Mouse (Mus musculus) gastrocnemius, postnatal 36 days (tissue): ENCODE results near the gene Agfg2. TPM values are rescaled to one million over a fixed set of nuclear protein-coding genes. Genes with fewer than 3 reads are reported as not detected.
A peak's percentile ranks its signal among the peaks of the same experiment; 100 is the strongest.
"Not testable (repeated sequence)": the region's sequence is repeated elsewhere in the genome, so short reads cannot be mapped to it uniquely, and the experiment has no call there.

Experiments used
- DNase-seq, 2 experiments: peaks; one replicate each; pipeline ENCODE4 v3.0.0; 2022
- intact Hi-C: fragments of 180-260 bp; cut with DNase I; formaldehyde crosslinking; loops from one replicate; pipeline ENCODE4 v1.15.1; 2025
- long read RNA-seq, 2 experiments: library from polyadenylated mRNA; stranded (forward); transcript quantifications; one replicate each; pipeline ENCODE4 v2.0.0; 2021
- total RNA-seq, 2 experiments: library from RNA; stranded (reverse); gene quantifications; 2 replicates each; pipeline ENCODE4 v1.2.3; 2021

Agfg2 gene
- total RNA-seq, result 1 to 10 TPM; 3.8 to 4.6 TPM
- long read RNA-seq, experiment 1, partial matches to known transcripts, result 0 of 10 reads
- long read RNA-seq, experiment 1, other reads (novel, unspliced or antisense), result 7 of 10 reads
- long read RNA-seq, experiment 2, partial matches to known transcripts, result 0 of 8 reads
- long read RNA-seq, experiment 2, other reads (novel, unspliced or antisense), result 7 of 8 reads

GRCm38 (mm10) chr5:137684294-137685123 lies at the start of gene Agfg2:
Gene Agfg2 (minus strand): TSS chr5:137684726.
- peak; percentile 90 to 96 for DNase-seq
- intact Hi-C loops, result no loop called here

- DNase-seq, result no peak
- intact Hi-C loops, result no loop called here
These were observed 49.2 kb upstream of the Agfg2 start for GRCm38 (mm10) chr5:137733638-137734288.

- DNase-seq, result no peak
- intact Hi-C loops, result no loop called here
These were observed 42.2 kb upstream of the Agfg2 start for GRCm38 (mm10) chr5:137726767-137727166.

- intact Hi-C loops, result no loop called here
- DNase-seq, result no peak
These were observed 39.3 kb upstream of the Agfg2 start for GRCm38 (mm10) chr5:137723840-137724239.

- DNase-seq, intact Hi-C loops: not testable (repeated sequence)
These were observed 36.1 kb upstream of the Agfg2 start for GRCm38 (mm10) chr5:137720558-137721164.

GRCm38 (mm10) chr5:137719088-137719487 lies 34.6 kb upstream of the Agfg2 start:
- intact Hi-C loops, result no loop called here

GRCm38 (mm10) chr5:137718020-137718790 lies 33.7 kb upstream of the Agfg2 start:
- no peak for DNase-seq
- intact Hi-C loops, result no loop called here

More at GRCm38 (mm10) chr5:137719088-137719487, 34.6 kb upstream of the Agfg2 start:
- no peak for DNase-seq

GRCm38 (mm10) chr5:137715685-137716084 lies 31.2 kb upstream of the Agfg2 start:
- DNase-seq, result no peak
- intact Hi-C loops, result no loop called here

- intact Hi-C loops, result no loop called here
- DNase-seq, result no peak
These were observed 28.9 kb upstream of the Agfg2 start for GRCm38 (mm10) chr5:137713454-137713853.

GRCm38 (mm10) chr5:137706913-137707633 lies 22.5 kb upstream of the Agfg2 start:
- no peak for DNase-seq
- intact Hi-C loops, result no loop called here

GRCm38 (mm10) chr5:137705242-137705641 lies 20.7 kb upstream of the Agfg2 start:
- DNase-seq, result no peak
- intact Hi-C loops, result no loop called here

- DNase-seq, result no peak
- intact Hi-C loops, result no loop called here
These were observed 15.3 kb upstream of the Agfg2 start for GRCm38 (mm10) chr5:137699850-137700249.

GRCm38 (mm10) chr5:137699080-137699479 lies 14.6 kb upstream of the Agfg2 start:
- DNase-seq, result no peak
- intact Hi-C loops, result no loop called here

GRCm38 (mm10) chr5:137695930-137696329 lies 11.4 kb upstream of the Agfg2 start:
- intact Hi-C loops, result no loop called here
- no peak for DNase-seq

- intact Hi-C loops, result no loop called here
- DNase-seq, result no peak
These were observed 10.3 kb upstream of the Agfg2 start for GRCm38 (mm10) chr5:137694796-137695195.

- no peak for DNase-seq
- intact Hi-C loops, result no loop called here
These were observed 7.4 kb upstream of the Agfg2 start for GRCm38 (mm10) chr5:137691881-137692280.

- intact Hi-C loops, result no loop called here
- no peak for DNase-seq
These were observed 6.0 kb upstream of the Agfg2 start for GRCm38 (mm10) chr5:137690531-137690930.

GRCm38 (mm10) chr5:137689974-137690373 lies 5.4 kb upstream of the Agfg2 start:
- intact Hi-C loops, result no loop called here
- DNase-seq, result no peak

- no peak for DNase-seq
- intact Hi-C loops, result no loop called here
These were observed 1.7 kb upstream of the Agfg2 start for GRCm38 (mm10) chr5:137686127-137686790.
